Mouse (Mus musculus): ENCODE data around the gene Fcrl5.
"Not testable (repeated sequence)": the region's sequence is repeated elsewhere in the genome, so short reads cannot be mapped to it uniquely, and the experiment has no call there.

The Fcrl5 gene

DNA sequence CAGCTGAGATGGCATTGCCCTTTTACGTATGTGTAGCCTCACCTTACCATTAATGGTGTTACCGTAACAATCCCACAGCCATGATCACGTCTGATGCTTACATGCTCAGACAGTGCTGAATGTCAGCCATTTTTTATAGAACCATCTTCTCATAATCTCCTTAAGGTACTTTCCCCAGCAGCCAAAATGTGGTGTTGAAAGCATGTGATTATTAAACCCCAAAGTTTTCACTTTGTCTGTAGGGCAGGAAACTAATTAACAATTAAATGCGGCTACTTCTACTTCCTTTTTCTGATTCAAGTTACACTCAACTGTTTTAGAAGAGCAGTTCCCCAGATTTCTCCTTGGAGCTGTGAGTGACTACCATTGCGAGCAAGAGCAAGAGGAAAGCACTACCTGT, at the start of gene Fcrl5:
Fcrl5 (plus strand) TSS at position 295 of the 400 bp plus-strand sequence.
- DNase-seq (ENCODE audit: low read depth), result no peak

DNA sequence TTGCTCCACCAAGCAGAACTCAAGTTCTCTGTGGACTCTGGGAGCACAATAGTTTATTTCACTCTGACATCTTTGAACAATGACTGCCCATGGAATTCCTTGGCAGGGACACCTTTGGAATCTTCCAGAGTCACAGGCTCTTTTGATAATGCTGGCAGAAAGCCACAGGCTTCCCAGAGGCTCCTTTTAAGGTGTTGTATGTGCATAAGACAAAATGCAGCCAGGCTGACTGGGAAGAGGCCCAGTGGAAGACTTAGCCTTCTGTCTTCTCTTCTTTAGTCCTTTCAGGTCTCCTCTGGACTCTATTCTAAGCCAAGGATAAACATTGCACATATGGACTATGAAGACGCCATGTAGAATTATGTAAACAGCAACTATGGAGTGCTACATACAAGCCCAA, 44.6 kb upstream of the Fcrl5 start:
- no peak for DNase-seq (ENCODE audit: low read depth)

DNA sequence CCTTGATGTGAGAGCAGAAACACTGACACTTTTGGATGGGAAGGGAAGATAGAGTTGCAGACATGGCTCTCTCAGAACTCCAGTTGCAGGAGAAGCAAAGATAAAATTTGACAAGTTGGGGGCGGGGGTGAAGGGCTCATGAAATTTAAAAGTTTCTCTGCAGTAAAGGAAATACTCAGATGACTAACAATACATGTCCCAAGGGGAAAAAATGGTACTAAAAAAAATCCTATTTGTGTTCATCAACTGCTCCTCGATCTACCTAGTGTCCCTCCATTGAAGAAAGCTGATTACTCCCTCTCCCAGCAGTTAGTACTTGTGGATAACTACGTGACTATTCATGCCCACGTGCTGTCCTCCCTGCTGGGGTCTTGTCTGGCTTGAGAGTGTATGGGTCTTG, 36.8 kb upstream of the Fcrl5 start:
- no peak for DNase-seq (ENCODE audit: low read depth)

GRCm38 (mm10) chr3:87399906-87400305, 35.7 kb upstream of the Fcrl5 start:
- DNase-seq (ENCODE audit: low read depth), result no peak

DNA sequence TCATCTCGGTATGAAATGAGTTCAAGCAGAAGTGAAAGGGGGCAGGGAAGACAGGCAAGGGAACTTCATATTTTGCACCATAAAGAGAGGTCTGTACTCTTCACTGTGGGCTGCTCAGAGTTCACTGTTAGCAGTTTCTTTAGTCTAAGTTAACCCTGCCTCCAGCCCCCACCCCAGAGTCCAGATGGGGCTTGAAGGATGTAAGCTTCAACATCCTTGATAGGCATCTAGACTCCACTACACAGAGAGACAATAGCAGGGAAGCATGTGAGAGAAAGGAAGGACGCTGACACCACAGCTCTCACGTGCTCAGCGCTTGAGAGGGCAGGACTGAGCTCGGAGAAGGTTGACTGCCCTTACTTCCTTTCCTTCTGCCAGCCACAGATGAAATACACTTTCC, 34.3 kb upstream of the Fcrl5 start:
- no peak for DNase-seq (ENCODE audit: low read depth)

- peak; percentile 82 for DNase-seq (ENCODE audit: low read depth)
These were observed 27.4 kb upstream of the Fcrl5 start for GRCm38 (mm10) chr3:87408171-87408570.

DNA sequence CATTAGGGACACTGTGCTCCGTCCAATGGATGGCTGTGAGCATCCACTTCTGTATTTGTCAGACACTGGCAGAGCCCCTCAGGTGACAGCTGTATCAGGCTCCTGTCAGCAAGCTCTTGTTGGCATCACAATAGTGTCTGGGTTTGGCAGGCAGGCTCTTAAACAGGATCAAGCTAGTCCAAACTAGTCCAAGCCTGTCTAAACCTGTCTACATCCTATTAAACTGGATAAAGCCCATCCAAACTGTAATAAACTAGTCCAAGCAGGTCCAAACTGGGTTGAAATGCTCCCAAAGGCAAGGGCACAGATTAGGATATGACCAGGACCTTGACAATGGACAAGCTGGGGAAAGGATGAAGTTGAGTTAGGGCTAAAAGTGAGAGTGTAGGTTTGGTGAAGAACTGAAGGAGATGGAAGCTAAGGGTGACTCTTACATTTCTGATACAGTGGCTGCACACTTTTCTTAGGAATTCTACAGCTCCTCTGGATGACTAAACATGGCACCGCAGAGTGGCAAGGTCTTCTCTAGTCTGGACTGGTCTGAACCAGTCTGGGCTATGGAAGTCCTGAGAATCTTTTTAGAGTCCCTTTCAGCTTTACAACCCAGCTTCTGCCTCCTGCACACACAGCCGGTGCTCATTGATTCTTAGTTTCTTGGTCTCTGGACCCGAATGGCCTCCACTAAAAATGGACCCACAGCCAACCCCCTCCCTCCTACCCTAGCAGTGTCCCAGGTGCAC, 26.2 kb upstream of the Fcrl5 start:
- no peak for DNase-seq (ENCODE audit: low read depth)

GRCm38 (mm10) chr3:87410605-87411004, 25.0 kb upstream of the Fcrl5 start:
- DNase-seq (ENCODE audit: low read depth), result no peak

- DNase-seq (ENCODE audit: low read depth), result peak; percentile 62
These were observed 24.4 kb upstream of the Fcrl5 start for GRCm38 (mm10) chr3:87411150-87411549.

DNA sequence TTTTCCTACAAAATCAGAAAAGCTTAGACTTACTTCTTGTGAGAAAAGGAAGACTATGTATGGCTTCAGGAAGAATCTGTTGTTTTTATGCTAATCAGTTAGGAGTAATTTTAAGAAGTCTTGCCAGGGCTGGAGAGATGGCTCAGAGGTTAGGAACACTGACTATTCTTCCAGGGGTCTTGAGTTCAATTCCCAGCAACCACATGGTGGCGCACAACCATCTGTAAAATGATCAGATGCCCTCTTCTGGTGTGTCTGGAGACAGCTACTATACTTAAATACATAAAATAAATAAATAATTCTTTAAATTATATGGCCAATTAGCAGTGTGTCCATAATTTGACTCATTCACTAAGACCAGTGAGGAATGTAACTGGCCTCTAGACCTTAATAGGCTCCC, 14.9 kb upstream of the Fcrl5 start:
- no peak for DNase-seq (ENCODE audit: low read depth)

DNA sequence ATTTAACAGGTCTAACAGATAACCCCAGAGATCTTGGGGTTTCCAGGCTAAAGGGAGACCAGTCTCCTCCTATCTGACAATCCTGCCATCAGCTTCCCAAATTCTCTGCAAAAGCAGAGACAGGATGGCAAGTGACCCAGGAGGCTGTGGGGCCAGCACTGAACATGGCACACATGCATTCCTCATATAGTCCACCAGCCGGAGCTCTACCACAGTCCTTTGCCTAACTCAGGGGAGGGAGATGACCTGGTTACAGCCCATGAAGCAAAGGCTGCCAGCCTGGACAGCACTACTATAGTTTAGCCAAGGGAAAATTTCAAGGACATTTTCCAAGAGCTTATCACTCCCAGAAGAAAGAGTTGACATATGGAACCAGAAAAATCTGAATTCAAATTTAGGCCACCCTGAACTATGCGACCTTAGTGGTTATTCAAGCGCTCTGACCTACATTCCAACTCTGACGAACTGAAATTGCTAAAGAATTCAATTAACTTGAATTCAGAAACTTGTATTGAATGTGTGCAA, 13.1 kb upstream of the Fcrl5 start:
- no peak for DNase-seq (ENCODE audit: low read depth)

- DNase-seq (ENCODE audit: low read depth), result no peak
These were observed 5.0 kb downstream of the Fcrl5 start for GRCm38 (mm10) chr3:87440586-87440985.

DNA sequence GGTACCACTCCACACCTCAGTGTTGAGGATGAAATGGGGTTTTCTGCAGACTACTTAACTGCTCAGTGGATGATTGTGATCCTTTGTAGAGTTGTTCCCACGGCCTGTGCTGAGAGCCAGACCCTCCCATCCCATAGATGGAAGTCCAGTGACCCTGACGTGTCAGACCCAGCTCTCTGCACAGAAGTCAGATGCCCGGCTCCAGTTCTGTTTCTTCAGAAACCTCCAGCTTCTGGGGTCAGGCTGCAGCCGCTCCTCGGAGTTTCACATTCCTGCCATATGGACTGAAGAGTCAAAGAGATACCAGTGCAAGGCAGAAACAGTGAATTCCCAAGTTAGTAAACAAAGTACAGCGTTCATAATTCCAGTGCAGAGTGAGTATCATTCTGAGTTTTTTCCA, 8.4 kb downstream of the Fcrl5 start:
- DNase-seq (ENCODE audit: low read depth), result no peak

- DNase-seq (ENCODE audit: low read depth), result no peak
These were observed 29.9 kb downstream of the Fcrl5 start for GRCm38 (mm10) chr3:87465454-87465853.

- DNase-seq (ENCODE audit: low read depth), result no peak
These were observed 31.4 kb downstream of the Fcrl5 start for GRCm38 (mm10) chr3:87467011-87467410.

- DNase-seq (ENCODE audit: low read depth), result no peak
These were observed 31.8 kb downstream of the Fcrl5 start for GRCm38 (mm10) chr3:87467416-87467815.

DNA sequence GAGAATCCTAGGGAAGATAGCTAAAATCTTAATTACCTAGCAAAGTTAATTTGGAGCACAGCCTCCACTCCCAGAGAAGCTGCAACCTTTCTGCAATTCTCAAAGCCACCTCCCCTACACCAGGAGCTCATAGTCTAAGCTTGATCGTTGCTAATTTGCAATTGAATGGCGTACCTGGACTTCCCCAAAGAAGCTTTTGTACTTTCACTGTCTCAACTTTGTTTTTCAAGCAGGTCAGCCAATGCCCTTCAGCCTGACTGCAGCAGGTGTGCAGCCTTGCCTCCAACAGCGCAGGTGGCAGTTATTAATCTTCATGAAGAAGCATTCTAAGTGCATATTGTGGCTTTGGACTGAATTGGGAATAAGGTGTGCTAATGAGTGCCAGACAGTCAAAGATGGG, 42.4 kb downstream of the Fcrl5 start:
- DNase-seq (ENCODE audit: low read depth), result not testable (repeated sequence)

DNA sequence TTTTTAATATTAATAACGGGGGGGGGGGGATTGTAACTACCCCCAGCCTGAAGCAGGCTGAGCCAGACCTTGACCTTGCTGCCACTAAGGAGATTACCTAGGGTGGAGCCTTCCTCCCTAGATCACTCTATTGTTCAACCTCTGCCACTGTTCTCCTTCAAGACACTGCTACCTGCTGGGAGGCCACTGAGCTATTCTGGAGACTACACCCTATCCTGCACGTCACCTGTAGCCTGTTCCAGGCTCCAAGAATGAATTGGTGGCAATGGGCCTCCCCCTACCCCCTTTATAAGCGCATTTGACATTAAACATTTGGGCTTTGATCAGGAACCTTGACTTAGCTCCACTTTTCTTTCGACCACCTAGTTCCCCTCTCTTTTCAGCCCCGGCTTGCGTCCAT, 43.0 kb downstream of the Fcrl5 start:
- DNase-seq (ENCODE audit: low read depth), result not testable (repeated sequence)

- DNase-seq (ENCODE audit: low read depth), result not testable (repeated sequence)
These were observed 43.7 kb downstream of the Fcrl5 start for GRCm38 (mm10) chr3:87479230-87479629.

DNA sequence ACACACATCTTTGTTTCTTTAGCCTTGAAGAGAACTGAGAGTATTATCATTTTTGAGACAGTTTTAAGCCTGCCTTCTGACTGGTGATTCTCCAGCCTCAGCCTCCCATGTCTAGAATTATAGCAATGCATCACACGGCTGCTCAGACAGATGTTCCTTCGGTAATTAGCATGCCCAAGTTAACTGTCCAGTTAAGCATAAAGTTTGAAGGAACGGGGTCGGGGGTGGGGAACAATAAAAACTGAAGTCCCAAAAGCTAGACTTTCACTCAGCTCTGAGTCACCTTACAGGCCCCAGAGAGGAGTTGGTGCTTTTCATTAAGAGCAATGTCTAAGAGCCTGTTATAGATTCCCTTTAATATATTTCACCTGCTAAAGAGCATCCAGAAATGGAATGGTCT, 51.8 kb downstream of the Fcrl5 start:
- no peak for DNase-seq (ENCODE audit: low read depth)

DNA sequence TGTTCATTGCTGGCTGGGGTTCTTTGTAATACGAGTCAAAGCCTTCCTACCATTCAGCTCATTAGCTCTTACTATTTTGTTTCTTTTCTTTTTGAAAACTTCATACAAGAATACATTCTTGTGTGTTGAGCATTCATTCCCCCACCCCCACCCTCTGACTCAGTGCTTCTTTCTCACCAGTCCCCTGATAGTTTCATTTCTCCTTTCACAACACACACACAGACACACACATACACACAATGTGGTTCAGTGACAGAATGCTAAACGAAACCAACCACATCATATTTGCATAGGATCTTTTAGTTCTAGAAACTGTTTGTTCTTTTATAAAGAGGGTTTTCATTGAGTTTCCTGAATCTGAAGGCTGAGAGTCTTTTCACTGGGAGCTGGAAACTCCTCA, 52.3 kb downstream of the Fcrl5 start:
- DNase-seq (ENCODE audit: low read depth), result peak; percentile 26

GRCm38 (mm10) chr3:87498266-87498665, 62.7 kb downstream of the Fcrl5 start:
- DNase-seq (ENCODE audit: low read depth), result no peak

GRCm38 (mm10) chr3:87499072-87499471, 63.5 kb downstream of the Fcrl5 start:
- peak; percentile 83 for DNase-seq (ENCODE audit: low read depth)
